17 mouse cellular contexts compared by ENCODE assay signal in genomic region chr6:56027318-56027717, GRCm38 (mm10). TPM values are rescaled to one million over a fixed set of nuclear protein-coding genes. Genes with fewer than 3 reads are reported as not detected.
DNase-seq lines count a peak whose midpoint lies in the region; ATAC-seq and TF ChIP-seq lines count a peak whose summit lies in the region.
"Had no signal": no experiment of that assay in that cellular context is flagged by ENCODE, and none has a peak within 500 bp of the region (broad histone marks: within the 10 kb centered on the region; RNA-seq: fewer than 3 reads in every experiment).

No protein-coding gene starts in this region.

- no peak for TF ChIP-seq EP300 in heart, adult 2 months (IDR thresholded peaks at IDR 0.05; ENCODE audit: insufficient read depth, low read depth, low read length)

- peak; percentile 22 for DNase-seq in heart, postnatal 4 days
- DNase-seq in heart, adult 2 months = no peak
- DNase-seq in retina, postnatal 1 day = peak; percentile 31
- no peak for DNase-seq in retina, embryonic 14.5 days (ENCODE audit: low spot score)
- peak; percentile 74 for DNase-seq in hindbrain, postnatal 0 days (ENCODE audit: low spot score)
- DNase-seq in urinary bladder, postnatal 14 days (ENCODE audit: low spot score) = no peak
- DNase-seq: cerebellum, adult 8-10 months; layer of hippocampus, adult 9-11 months; thymus, adult 18-20 months had no signal

- no peak for TF ChIP-seq CTCF in heart, adult 2 months (IDR thresholded peaks at IDR 0.05)
- TF ChIP-seq CTCF in hindbrain, postnatal 0 days (IDR thresholded peaks at IDR 0.05; ENCODE audit: low read depth) = no peak

- H3K9ac ChIP-seq in heart, adult 2 months (ENCODE audit: low read depth, low read length) = no peak overlapping the region
- H3K9ac ChIP-seq in hindbrain, postnatal 0 days (replicated peaks; ENCODE audit: low read length) = no peak overlapping the region
- H3K9ac ChIP-seq: liver, embryonic 14.5 days had no signal

- no peak overlapping the region for H3K4me2 ChIP-seq in hindbrain, postnatal 0 days (ENCODE audit: low read depth, low read length)
- H3K4me2 ChIP-seq: heart, embryonic 11.5 days had no signal

- H3K79me2 ChIP-seq in heart, adult 2 months (replicated peaks; ENCODE audit: control insufficient read depth, insufficient read depth, low read length) = no peaks in the 10 kb centered on the region

- H3K27ac ChIP-seq in heart, adult 2 months = no peak overlapping the region
- no peak overlapping the region for H3K27ac ChIP-seq in hindbrain, postnatal 0 days
- H3K27ac ChIP-seq: kidney, postnatal 0 days; liver, embryonic 14.5 days had no signal

- ATAC-seq in hindbrain, postnatal 0 days = peak; percentile 66
- ATAC-seq in CD4-positive, CD25-positive, alpha-beta regulatory T cell, adult 4 months = no peak
- ATAC-seq: Patski had no signal

- no peaks in the 10 kb centered on the region for H3K9me3 ChIP-seq in hindbrain, postnatal 0 days (ENCODE audit: low read length)

- H3K4me3 ChIP-seq in heart, adult 2 months = no peak overlapping the region
- H3K4me3 ChIP-seq in hindbrain, postnatal 0 days (ENCODE audit: low read length) = no peak overlapping the region
- H3K4me3 ChIP-seq: myocyte had no signal

- no peak for TF ChIP-seq POLR2A in heart, adult 2 months (IDR thresholded peaks at IDR 0.05; ENCODE audit: insufficient read depth, low read depth, low read length)

- no peaks in the 10 kb centered on the region for H3K27me3 ChIP-seq in heart, adult 2 months (ENCODE audit: control insufficient read depth, insufficient read depth, low read length)
- no peaks in the 10 kb centered on the region for H3K27me3 ChIP-seq in hindbrain, postnatal 0 days (ENCODE audit: insufficient read depth, low read length)
- H3K27me3 ChIP-seq: CH12.LX had no signal

- no peaks in the 10 kb centered on the region for H3K36me3 ChIP-seq in heart, adult 2 months (ENCODE audit: control insufficient read depth, insufficient read depth, low read length)
- no peaks in the 10 kb centered on the region for H3K36me3 ChIP-seq in hindbrain, postnatal 0 days (ENCODE audit: insufficient read depth, low read length)

- intact Hi-C loops in heart, adult 2 months (cut with DNase I) = no loop called here

- no peaks in the 10 kb centered on the region for H3K4me1 ChIP-seq in heart, adult 2 months (ENCODE audit: control insufficient read depth, insufficient read depth, low read length)
- no peaks in the 10 kb centered on the region for H3K4me1 ChIP-seq in hindbrain, postnatal 0 days (ENCODE audit: insufficient read depth, low read length)

- 51% methylated on average over 6 of the region's 6 CpGs for WGBS in heart, adult 2 months
- WGBS in hindbrain, postnatal 0 days = 46% methylated on average over 6 of the region's 6 CpGs

RNA-seq across cellular contexts. Expression of gene Ppp1r17, which starts 10.0 kb away (rescaled TPM):
- total RNA-seq in heart, postnatal 4 days (2021) = under 1 TPM in 1 of 2 experiments, not detected in 1; 0.25 TPM
- not detected for total RNA-seq in heart, adult 2 months (2021)
- polyA plus RNA-seq in heart, adult 2 months (2012; rRNA removed) = 0.10 TPM in 1 of 2 replicates, not detected in the other
- 0.16 and 0.25 TPM in 2 replicates for total RNA-seq in hindbrain, postnatal 0 days (2014; rRNA removed)
- polyA plus RNA-seq in hindbrain, postnatal 0 days (2015; fragmentation: Nextera tagmentation; extraction: Ambion mirVana) = 0.88 and 1.2 TPM in 2 replicates
- polyA plus RNA-seq in CD4-positive, CD25-positive, alpha-beta regulatory T cell, adult 4 months (2017; shearing (Covaris generic)) = not detected
- total RNA-seq: CH12.LX; gastrocnemius, adult 8-10 months had no signal
- polyA plus RNA-seq: liver, embryonic 14.5 days; myocyte; Patski had no signal

Comparison
In these comparisons a context has a peak if more than half of its experiments do, and no peak if none do; other contexts are left out.
1. DNase-seq: peak in heart, postnatal 4 days (single experiment), retina, postnatal 1 day (single experiment) and hindbrain, postnatal 0 days (single experiment); none in heart, adult 2 months (0 of 2), retina, embryonic 14.5 days (single experiment) and urinary bladder, postnatal 14 days (single experiment).